Mouse (Mus musculus): ENCODE data around the gene Orai1.
"Not testable (repeated sequence)": the region's sequence is repeated elsewhere in the genome, so short reads cannot be mapped to it uniquely, and the experiment has no call there.

Orai1 gene

GRCm38 (mm10) chr5:123035089-123035488 is 20.2 kb downstream of the Orai1 start:
- no peak for DNase-seq

- DNase-seq = peak in 1 of 2 experiments; percentile 56
Measured at GRCm38 (mm10) chr5:123035564-123035963, 20.7 kb downstream of the Orai1 start.

GRCm38 (mm10) chr5:123038115-123038514 is 23.2 kb downstream of the Orai1 start:
- no peak for DNase-seq

GRCm38 (mm10) chr5:123039120-123039752 is 24.4 kb downstream of the Orai1 start:
- DNase-seq = peak; percentile 89 to 92

GRCm38 (mm10) chr5:123040796-123041195 is 25.9 kb downstream of the Orai1 start:
- no peak for DNase-seq

GRCm38 (mm10) chr5:123043856-123044255 is 29.0 kb downstream of the Orai1 start:
- peak in 1 of 2 experiments; percentile 47 for DNase-seq

- DNase-seq = peak; percentile 71 to 81
Measured at GRCm38 (mm10) chr5:123045561-123046295, 30.9 kb downstream of the Orai1 start.

- DNase-seq = no peak
Measured at GRCm38 (mm10) chr5:123046916-123047315, 32.0 kb downstream of the Orai1 start, which contains the start of gene Morn3. Morn3 (minus strand) TSS chr5:123047016.

GRCm38 (mm10) chr5:123049271-123049670 is 34.4 kb downstream of the Orai1 start:
- peak; percentile 57 for DNase-seq

GRCm38 (mm10) chr5:123050918-123051317 is 36.0 kb downstream of the Orai1 start:
- no peak for DNase-seq

- DNase-seq = no peak
Measured at GRCm38 (mm10) chr5:123051736-123052135, 36.9 kb downstream of the Orai1 start.

GRCm38 (mm10) chr5:123057366-123058250 is 42.7 kb downstream of the Orai1 start:
- peak; percentile 99 to 100 for DNase-seq

- no peak for DNase-seq
Measured at GRCm38 (mm10) chr5:123058251-123059102, 43.6 kb downstream of the Orai1 start.

- DNase-seq = peak; percentile 58 to 64
Measured at GRCm38 (mm10) chr5:123059757-123060520, 45.1 kb downstream of the Orai1 start.

- no peak for DNase-seq
Measured at GRCm38 (mm10) chr5:123060706-123061401, 46.0 kb downstream of the Orai1 start.

- not testable (repeated sequence) for DNase-seq
Measured at GRCm38 (mm10) chr5:123061402-123061749, 46.5 kb downstream of the Orai1 start.

- DNase-seq = no peak
Measured at GRCm38 (mm10) chr5:123063141-123063540, 48.3 kb downstream of the Orai1 start.

GRCm38 (mm10) chr5:123064207-123064606 is 49.3 kb downstream of the Orai1 start:
- peak in 1 of 2 experiments; percentile 72 for DNase-seq

- no peak for DNase-seq
Measured at GRCm38 (mm10) chr5:123067395-123067995, 52.6 kb downstream of the Orai1 start.

- no peak for DNase-seq
Measured at GRCm38 (mm10) chr5:123068115-123068514, 53.2 kb downstream of the Orai1 start, which contains the start of gene Tmem120b. Tmem120b (plus strand) TSS chr5:123068415.

Measured in lung, postnatal 4 days (tissue).